Mouse (Mus musculus): ENCODE measurements around the gene Brat1.

- no peak for TF ChIP-seq CTCF (IDR thresholded peaks at IDR 0.05; ENCODE audit: control insufficient read depth, insufficient read depth, insufficient replicate concordance, low read depth, low read length)
- TF ChIP-seq POLR2A (IDR thresholded peaks at IDR 0.05; ENCODE audit: control insufficient read depth, low read depth, low read length) = no peak
These were observed 47.2 kb downstream of the Brat1 start for GRCm38 (mm10) chr5:140752041-140752440.
